Mouse (Mus musculus): ENCODE data around the gene Slc35f4.

GRCm38 (mm10) chr14:49290029-49290745, 235.7 kb downstream of the Slc35f4 start:
- TF ChIP-seq CTCF (IDR thresholded peaks at IDR 0.05; ENCODE audit: low read depth) = no peak
- TF ChIP-seq EP300 (optimal IDR thresholded peaks at IDR 0.05) = no peak

Measured in stomach, postnatal 0 days (tissue).